Mouse (Mus musculus): ENCODE data around the gene Atg7.

GRCm38 (mm10) chr6:114901321-114901824, 258.5 kb downstream of the Atg7 start:
- TF ChIP-seq MAFK (IDR thresholded peaks at IDR 0.05; ENCODE audit: insufficient read depth, low read depth, low read length) (no peak), CHD2 (IDR thresholded peaks at IDR 0.05; ENCODE audit: low read depth, low read length) (no peak), ZNF384 (IDR thresholded peaks at IDR 0.05; ENCODE audit: low read depth, low read length) (no peak), HCFC1 (IDR thresholded peaks at IDR 0.05; ENCODE audit: borderline replicate concordance, insufficient read depth, low read length) (no peak)
